Mouse (Mus musculus) cerebellum, adult (tissue): Measurements from ENCODE around the gene Hvcn1.

Experiments
- ATAC-seq: cut with Nextera tagmentation; 2 replicates; pipeline ENCODE4 v1.9.2; 2017; ENCODE audit warnings: mild to moderate bottlenecking, moderate library complexity, mixed read lengths; ENCODE audit not compliant: insufficient number of reproducible peaks, low FRiP score, low TSS enrichment

The Hvcn1 gene

GRCm38 (mm10) chr5:122288147-122288811, 81.7 kb downstream of the Hvcn1 start:
- no peak for ATAC-seq

GRCm38 (mm10) chr5:122291149-122291548, 84.5 kb downstream of the Hvcn1 start:
- ATAC-seq = no peak
